Mouse (Mus musculus) lung, postnatal 14 days (tissue): ENCODE data around the gene Afg3l1.
A peak's percentile ranks its signal among the peaks of the same experiment; 100 is the strongest.
"Not testable (repeated sequence)": the region's sequence is repeated elsewhere in the genome, so short reads cannot be mapped to it uniquely, and the experiment has no call there.

ENCODE experiments used
- DNase-seq: peaks from one replicate; pipeline ENCODE4 v3.0.0; 2021

The Afg3l1 gene

DNA sequence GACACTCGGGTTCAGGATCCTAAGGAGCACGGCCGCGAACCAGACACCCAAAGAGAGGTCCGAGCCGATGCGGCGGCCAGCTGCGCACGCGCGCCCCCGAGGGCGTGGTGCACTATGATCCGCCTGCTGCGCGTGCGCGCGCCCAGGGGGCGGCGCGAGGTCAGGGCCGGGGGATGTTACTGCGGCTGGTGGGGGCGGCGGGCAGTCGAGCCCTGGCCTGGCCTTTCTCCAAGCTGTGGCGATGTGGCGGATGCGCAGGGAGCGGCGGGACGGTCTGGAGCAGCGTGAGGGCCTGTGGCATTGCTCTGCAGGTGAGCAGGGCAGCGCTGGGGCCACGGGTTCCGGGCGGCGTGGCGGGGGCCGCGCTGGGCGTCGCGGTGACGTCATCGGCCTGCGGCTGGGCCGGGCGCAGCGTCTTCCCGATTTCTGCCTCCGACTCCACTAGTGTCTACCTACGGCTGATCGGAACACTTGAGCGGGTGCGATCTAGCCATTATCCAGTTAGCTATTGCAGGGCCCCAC is at the start of gene Afg3l1:
Gene Afg3l1, plus strand, starts transcription at position 167 of the 522 bp plus-strand sequence.
- peak; percentile 93 for DNase-seq

DNA sequence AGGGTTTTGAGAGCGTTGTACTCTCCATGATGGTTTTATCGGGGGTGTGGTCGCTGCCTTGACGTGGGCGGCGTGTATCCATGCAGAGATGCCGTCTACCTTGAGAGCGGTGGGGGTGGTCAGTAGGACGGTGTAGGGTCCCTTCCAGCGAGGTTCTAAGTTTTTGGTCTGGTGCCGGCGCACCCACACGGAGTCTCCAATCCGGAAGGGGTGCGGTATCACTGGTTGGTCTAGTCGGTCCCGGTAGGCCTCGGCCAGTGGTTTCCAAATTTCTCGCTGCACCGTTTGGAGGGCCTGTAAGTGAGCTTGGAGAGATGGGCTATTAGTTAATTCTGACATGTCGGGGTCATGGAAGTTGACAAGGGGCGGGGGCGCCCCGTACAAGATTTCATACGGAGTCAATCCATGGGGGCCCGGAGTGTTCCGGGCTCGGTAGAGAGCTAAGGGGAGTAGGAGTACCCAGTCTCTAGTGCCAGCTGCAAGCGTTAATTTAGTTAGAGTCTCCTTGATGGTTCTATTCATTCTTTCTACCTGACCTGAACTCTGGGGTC is 49.3 kb upstream of the Afg3l1 start:
- DNase-seq = no peak

DNA sequence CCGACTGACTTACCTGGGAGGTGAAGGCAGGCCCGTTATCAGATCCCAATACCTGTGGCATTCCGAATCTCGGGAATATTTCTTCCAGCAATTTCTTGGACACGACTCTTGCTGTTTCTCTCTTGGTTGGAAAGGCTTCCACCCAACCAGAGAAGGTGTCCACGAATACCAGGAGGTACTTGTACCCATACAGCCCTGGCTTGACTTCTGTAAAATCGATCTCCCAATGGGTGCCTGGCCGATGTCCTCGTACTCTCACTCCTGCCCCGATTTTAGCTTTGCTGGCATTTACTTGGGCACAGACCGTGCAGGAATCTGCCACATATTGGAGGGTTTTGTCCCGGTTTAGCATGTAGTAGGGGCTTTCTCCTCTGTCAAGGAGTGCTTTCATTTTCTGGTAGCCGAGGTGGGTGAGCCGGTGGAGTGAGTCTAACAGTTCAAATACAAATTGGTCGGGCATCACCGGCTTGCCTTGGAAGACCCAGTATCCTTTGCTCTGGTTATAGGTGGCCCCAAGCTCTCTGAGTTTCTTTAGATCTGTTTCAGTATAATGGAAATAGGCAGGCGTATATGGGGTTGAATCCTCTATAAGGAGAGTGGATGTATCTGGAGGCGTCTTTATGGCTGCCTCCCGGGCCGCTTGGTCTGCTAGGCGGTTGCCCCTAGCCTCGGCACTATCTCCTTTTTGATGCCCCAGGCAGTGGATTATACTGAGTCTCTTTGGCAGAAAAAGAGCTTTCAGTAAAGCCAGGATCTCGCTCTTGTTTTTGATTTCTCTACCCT is 48.6 kb upstream of the Afg3l1 start:
- no peak for DNase-seq

DNA sequence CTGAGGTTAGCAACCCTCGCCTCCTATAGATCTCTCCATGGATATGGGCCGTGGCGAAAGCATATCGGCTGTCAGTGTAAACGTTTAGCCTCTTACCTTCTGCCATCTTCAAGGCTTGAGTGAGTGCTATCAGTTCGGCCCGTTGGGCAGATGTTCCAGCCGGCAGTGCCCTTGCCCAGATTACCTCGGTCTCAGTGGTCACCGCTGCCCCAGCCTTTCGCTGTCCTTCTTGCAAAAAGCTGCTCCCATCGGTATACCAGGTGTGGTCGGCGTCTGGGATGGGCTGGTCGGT is 48.0 kb upstream of the Afg3l1 start:
- not testable (repeated sequence) for DNase-seq

DNA sequence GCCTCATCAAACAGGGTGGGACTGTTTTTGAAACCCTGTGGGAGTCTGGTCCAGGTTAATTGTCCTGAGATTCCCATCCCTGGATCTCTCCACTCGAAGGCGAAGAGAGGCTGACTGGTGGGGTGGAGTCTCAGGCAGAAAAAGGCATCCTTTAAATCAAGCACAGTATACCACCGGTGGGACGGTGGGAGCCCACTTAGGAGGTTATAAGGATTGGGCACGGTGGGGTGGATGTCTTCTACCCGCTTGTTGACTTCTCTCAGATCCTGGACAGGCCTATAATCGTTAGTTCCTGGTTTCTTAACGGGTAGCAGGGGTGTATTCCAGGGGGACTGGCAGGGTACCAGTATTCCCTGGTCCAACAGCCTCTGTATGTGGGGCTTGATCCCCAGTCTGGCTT is 46.8 kb upstream of the Afg3l1 start:
- DNase-seq = not testable (repeated sequence)

DNA sequence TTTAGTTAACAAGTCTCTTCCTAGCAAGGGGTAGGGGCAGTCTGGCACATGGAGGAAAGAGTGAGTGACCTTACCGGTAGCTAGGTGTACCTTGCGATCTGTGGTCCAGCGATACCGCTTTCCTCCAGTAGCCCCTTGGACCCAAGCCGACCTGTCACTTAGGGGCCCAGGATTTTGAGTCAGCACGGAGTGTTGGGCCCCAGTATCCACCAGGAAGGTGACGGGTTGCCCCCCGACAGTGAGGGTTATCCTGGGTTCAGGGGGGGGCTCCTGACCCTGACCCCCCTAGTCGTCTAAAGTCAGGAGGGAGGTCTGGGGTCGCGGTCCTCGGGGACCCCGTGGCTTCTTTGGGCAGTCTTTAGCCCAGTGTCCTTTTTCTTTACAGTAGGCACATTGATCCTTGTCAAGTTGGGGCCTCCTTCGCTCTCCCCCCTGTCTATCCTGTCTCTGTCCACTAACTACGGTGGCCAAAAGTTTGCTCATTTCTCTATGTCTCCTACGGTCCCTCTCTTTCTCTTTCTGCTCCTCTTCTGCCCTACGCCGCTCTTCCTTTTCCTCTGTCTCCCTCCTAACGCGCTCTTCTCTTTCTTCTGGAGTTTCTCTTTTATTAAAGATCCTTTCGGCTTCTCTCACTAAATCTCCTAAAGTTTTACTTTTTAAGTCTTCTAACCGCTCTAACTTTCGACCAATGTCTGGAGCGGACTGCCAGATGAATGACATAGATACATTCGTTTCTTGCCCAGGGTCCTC is 45.9 kb upstream of the Afg3l1 start:
- DNase-seq = no peak

DNA sequence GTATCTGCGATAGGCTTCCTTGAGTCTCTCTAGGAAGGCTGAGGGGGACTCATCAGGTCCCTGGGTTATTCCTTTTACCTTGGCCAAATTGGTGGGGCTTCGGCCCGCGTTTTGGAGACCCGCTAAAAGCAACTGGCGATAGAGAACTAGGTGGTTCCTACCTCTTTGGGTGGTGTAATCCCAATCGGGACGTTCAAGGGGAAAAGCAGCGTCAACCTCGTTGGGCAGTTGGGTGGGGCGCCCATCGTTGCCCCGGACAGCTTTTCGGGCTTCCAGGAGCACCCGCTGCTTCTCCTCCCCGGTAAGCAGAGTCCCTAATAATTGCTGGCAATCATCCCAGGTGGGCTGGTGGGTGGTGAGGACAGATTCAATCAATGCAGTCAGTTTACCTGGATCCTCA is 45.3 kb upstream of the Afg3l1 start:
- no peak for DNase-seq

DNA sequence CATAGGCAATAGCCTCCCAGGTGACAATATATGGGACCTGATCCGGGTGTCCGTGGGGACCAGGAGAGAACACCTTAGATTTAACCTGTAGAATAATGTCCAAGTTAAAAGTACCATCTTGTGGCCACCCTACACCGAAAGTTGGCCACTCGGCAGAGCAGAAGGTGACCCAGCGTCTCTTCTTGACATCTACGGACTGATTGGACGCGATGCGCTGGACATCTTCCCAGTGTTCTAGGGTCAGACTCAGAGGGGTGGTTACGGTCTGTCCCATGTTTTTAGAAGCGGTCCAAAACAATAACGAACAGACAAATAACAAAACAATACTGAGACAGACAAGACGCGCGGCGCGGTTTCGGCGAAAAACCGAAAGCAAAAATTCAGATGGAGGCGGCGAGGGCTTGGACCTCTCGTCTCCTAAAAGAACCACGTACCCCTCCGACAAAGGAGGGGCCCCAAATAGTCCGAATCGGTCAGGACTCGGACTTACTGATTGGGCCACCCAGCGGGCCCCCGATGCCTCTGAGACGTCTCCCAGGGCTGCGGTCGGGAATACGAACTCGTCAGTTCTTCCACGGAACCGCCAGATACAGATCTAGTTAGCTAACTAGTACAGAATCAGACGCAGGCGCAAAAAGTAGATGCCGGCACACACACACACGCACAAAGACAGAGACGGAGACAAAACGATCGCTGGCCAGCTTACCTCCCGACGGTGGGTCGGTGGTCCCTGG is 44.3 kb upstream of the Afg3l1 start:
- not testable (repeated sequence) for DNase-seq

DNA sequence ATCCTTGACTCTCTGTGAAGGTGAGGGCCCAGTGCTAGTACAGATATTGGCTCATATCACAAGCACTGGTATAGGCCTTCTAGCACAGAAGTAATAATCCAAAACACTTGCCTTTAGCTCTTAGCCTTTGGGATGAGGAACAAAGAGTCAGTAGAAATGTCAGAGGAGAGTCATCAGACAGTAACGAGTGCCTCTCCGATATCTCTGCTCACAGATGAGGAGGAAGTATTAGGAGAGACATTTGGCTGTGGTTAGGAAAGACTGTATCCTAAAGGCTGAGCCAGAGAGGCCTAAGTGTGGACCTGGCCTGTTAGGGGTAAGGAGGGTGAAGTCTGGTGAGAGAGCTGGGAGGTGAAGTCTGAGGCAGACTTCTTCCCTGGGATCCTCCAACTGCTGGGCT is 35.9 kb upstream of the Afg3l1 start:
- no peak for DNase-seq

DNA sequence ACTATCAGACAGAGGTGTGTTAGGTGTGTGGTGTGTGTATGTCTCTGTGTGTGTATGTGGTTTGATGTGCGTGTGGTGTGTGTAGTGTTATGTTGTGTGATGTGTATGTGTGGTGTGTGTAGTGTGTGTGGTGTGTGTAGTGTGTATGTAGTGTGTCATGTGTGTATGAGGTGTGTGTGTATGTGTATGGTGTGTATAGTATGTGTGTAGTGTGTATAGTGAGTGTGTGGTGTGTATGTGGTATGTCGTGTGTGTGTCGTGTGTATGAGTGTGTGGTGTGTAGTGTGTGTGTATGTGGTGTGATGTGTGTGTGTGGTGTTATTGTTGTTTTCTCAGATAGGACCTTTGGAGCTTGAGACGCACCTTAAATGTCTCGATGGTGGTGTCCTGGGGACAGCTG is 35.4 kb upstream of the Afg3l1 start:
- no peak for DNase-seq

DNA sequence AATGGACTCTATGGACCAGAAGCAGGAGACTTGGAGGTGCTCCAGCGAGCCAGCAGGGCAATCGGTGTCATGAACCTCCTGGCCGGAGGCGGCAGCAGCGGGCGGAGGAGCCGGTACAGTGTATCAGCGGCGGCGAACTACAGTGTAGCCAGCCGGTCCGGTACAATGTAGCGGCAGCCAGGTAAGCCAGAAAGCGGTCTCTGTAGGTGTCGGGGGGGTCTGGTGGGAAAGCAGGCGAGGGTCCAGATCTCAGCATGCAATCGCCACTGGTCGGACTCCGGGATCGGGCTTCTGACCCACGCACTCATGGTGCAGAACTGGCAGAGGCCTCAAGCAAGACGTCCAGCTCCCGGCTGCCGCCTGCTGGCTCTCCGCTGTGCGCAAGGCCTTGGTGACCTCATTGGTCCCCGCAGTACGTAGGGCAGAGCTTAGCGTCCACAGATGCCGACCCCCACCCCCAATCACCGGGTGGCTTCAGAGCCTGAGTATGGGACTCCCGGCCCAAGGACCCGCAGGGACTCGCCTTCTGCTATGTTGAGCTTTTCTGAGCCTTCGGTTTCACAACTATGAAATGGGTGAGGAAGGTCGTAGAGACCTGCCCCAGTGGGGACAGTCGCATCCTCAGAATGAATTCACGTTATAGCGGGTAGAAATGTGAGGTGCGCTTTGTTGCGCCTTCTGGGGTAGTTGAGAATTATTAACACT is 34.7 kb upstream of the Afg3l1 start:
- peak; percentile 95 for DNase-seq

DNA sequence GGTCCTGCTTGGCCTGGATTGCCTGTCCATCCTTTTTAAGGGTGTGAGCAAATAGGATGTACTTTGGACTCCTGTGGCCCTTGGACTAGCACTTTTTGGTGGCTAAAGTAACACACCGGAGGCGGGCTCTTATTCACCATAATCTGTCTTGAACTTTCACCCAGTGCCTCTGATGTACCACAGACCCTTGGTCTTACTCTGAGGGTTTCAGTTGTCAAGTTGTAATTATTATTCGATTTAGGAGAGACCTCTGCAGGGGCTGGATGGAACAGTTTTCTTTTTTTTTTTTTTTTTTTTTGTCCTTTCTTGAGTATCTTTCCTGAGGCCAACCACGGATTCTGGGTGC is 34.2 kb upstream of the Afg3l1 start:
- no peak for DNase-seq

DNA sequence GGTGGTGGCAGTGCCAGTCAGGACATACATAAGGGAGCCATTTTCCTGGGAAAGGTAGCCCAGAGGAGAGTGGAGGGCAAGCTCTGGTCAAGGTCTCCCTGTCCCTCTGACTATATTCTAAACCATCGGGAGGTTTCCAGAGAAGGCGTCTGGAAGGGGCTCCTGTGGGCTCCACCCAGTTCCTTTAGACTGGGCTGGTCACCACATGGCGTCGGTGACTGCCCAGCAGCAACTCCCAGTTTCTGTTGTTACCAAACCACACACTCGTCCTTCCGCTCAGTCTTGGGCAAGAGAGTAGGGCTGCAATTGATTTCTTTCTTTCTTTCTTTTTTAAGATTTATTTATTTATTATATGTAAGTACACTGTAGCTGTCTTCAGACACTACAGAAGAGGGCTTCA is 33.6 kb upstream of the Afg3l1 start:
- no peak for DNase-seq

DNA sequence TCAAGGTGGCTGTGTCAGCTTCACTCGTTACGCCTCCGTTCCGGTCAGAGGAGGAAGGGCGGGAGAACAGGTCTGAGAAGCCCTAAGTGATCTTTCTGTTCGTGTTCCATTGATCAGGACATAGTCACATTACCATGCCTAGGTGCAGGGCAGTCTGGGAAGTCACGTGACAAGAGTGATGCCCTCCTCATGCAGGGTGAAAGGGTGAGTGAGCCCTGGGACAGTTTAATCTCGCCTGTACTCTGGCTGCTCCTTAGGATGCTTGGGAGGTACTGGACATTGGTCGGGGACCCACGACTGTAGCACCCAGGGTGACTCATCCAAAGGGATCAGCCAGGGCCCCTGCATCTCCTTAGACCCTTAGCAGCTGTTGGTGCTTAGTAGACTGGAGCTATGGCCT is 31.7 kb upstream of the Afg3l1 start:
- DNase-seq = no peak

DNA sequence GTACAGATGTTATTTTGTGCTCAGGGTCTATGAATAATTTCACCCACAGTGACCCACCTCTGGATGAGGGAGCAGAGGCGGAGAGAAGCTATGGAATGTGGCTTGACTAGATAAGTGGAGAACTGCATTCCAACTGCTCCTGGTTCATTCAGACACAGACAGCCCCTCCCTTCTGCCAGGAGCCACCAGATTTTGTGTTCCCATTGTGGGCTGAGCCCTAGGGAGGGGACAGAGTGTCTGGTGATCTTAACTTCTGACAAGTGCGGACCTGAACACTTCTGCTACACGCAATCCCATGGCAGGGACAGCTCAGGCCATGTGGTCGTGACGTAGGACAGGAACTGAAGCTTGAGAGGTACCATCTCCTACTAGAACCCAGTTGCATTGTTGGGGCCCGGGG is 30.9 kb upstream of the Afg3l1 start:
- DNase-seq = no peak

DNA sequence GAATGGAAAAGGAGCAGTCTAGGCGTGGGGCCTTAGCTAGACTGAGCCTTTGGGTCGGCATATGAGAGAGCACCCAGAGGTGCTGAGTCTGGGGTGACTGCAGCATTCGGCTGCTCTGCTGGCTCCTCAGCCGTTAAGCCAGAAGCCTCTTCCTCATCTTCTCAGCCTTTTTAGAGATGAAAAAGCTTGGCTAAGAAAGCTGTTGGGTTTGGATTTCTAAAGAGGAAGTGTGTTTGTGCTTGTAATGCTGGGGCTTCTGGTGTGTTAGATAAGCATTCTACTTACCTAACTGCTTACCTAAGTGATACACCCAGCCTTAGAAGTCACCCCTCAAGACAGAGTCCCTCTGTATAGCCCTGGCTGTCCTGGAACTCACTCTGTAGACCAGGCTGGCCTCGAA is 26.9 kb upstream of the Afg3l1 start:
- no peak for DNase-seq

DNA sequence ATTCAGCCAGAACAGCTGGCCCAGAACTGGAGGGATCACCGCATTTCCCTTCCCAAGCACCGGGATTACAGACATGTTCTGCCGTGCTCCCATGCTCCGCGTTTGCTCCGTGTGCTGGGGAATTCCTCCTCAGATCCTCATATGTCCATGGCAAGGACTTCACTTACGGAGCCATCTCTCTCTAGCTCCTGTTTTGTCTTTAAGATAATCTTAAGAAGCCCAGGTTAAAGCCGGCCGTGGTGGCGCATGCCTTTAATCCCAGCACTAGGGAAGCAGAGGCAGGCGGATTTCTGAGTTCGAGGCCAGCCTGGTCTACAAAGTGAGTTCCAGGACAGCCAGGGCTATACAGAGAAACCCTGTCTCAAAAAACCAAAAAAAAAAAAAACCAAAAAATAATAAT is 26.0 kb upstream of the Afg3l1 start:
- DNase-seq = not testable (repeated sequence)

DNA sequence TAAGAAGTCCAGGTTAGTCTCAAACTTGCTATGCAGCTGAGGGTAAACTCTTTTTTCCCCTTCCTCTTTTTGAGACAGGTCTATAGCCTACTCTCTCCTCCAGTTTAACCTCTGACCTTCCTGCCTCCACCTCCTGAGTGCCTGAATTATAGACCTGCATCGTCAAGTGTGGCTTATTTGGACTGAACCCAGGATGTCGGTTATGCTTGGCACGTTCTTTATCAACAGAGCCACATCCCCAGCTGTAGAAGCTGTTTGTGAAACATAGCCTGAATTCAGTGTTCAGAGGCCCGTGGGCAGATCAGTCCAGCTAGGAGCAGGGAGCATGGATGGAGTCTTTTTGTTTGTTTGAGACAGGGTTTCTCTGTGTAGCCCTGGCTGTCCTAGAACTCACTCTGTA is 25.6 kb upstream of the Afg3l1 start:
- no peak for DNase-seq

DNA sequence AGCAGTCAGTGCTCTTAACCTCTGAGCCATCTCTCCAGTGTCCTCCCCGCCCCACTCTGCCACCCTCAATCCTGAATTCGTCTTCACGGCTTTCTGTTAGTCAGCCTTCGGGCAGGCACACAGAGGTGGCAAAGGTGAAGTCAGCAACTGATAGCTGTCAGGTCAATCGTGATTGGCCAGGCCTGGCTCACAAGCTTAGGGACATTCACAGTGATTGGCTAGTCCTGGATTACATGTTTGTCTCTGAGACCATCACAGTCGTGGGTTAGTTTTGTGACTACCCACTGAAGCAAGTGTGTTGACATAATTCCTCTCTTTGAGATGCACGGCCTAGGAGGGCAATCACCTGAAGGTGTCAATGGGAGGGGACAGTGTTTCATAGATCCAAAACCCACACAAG is 24.4 kb upstream of the Afg3l1 start:
- no peak for DNase-seq

DNA sequence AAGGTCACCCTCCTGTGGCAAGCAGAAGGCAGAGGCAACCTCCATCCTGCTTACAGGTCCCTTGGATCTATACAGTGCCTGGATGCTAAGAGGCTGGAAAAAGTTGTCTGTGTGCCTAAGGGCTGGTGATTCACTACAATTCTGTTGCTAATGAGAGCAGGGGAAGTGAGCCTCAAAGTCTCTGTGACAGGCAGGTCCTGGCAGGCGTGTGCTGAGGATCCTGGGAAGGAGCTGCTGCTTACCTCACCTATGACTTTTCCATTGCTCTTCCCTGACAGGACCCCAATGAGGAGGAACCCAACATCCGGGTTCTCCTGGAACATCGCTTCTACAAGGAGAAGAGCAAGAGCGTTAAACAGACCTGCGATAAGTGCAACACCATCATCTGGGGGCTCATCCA is 23.8 kb upstream of the Afg3l1 start:
- no peak for DNase-seq

DNA sequence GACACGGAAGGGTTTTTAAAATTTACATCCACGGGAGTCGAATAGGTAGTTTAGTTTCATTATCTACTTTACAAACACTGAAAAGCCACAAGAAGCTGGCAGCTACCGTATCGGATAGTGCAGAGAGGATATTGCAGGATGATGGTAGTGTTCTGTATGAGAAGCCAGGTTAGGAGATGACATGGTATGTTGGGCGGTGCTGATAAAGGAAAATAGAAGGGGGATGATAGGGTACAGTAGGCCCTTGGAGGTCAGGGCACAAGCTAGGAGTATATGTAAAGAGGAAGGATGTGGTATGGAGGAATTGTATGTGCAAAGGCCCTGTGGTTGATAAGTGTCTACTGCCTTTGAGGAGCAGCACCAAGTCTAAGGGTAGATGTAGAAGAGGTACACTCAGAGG is 23.1 kb upstream of the Afg3l1 start:
- no peak for DNase-seq

DNA sequence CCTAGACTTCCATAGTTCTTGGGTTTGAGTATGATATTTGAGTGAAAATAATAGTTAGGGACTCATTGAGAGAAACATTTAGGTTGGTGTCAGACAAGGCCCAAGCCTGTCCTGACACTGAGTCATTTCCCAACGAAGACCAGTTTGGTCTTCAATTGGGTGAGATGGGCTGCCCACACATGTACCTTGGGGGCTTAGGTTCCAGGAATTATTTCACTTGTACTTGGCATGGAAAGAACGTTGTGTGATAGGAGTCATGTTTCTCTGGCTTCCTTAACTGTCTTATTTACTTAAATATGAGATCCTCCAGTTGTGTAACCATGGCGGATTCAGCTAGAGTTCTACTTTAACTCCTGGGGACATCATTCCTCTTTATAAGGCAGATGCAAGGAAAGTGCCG is 14.1 kb upstream of the Afg3l1 start:
- no peak for DNase-seq

DNA sequence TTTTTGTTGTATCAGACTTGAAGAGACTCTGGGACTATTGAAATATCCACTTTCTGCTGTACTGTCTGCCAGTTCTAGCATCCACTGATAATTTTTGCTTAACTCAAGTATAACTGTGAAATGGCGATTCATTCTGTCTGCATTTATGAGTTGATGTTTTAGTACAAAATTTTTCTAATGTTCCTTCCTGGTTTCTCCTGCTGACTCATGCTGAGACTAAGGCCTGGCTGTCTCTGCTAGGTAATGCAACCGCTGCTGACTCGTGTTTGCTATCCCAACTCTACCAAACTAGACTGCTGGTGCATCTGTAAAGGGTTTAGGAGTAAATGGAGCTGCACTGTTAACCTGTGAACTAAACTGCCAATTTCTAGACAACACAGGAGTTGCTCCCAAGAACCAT is 10.2 kb upstream of the Afg3l1 start:
- no peak for DNase-seq
